Mouse (Mus musculus) ES-E14 (cell line): ENCODE results near the gene Stk40. TPM values are rescaled to one million over a fixed set of nuclear protein-coding genes. Genes with fewer than 3 reads are reported as not detected.

Experiments used
- DNase-seq: peaks from one replicate; pipeline ENCODE4 v3.0.0-alpha.2; 2013; ENCODE audit warnings: low read depth, low spot score
- H3K27ac ChIP-seq: 2 replicates; pipeline ENCODE4 v1.5.1; 2012; ENCODE audit warnings: low read depth, mild to moderate bottlenecking, low read length, moderate library complexity, mixed read lengths; ENCODE audit not compliant: poor library complexity, insufficient read depth, severe bottlenecking
- H3K36me3 ChIP-seq: 2 replicates; pipeline ENCODE4 v1.6.1; 2012; ENCODE audit warnings: mild to moderate bottlenecking, low read length, moderate library complexity, mixed read lengths; ENCODE audit not compliant: control insufficient read depth, poor library complexity, insufficient read depth, severe bottlenecking
- H3K4me1 ChIP-seq, 2 experiments: fragments of 150-350 bp in 1 of 2; sonication (generic) in 1 of 2; 2 replicates each; pipeline ENCODE4 v1.6.1; 2012; ENCODE audit warnings: low read length in 2 of 2, mild to moderate bottlenecking in 1 of 2, mixed read lengths in 1 of 2; ENCODE audit not compliant: control insufficient read depth in 2 of 2, insufficient read depth in 2 of 2, poor library complexity in 1 of 2
- H3K4me3 ChIP-seq, 2 experiments: fragments of 150-350 bp in 1 of 2; sonication (generic) in 1 of 2; 2 replicates each; pipeline ENCODE4 v1.5.1; 2012; ENCODE audit warnings: low read length in 2 of 2, low read depth in 1 of 2, mild to moderate bottlenecking in 1 of 2, mixed read lengths in 1 of 2; ENCODE audit not compliant: insufficient read depth in 1 of 2, poor library complexity in 1 of 2, severe bottlenecking in 1 of 2
- H3K9ac ChIP-seq: 2 replicates; pipeline ENCODE4 v1.6.1; 2012; ENCODE audit warnings: low read depth, mild to moderate bottlenecking, low read length, mixed read lengths; ENCODE audit not compliant: poor library complexity, insufficient read depth, severe bottlenecking
- H3K9me3 ChIP-seq: fragments of 150-350 bp; sonication (generic); 2 replicates; pipeline ENCODE4 v1.6.1; 2012; ENCODE audit warnings: low read depth, mild to moderate bottlenecking, low read length; ENCODE audit not compliant: control insufficient read depth, insufficient read depth
- CHD2 ChIP-seq: IDR thresholded peaks from 2 replicates; pipeline ENCODE4 v1.6.1; 2014; ENCODE audit warnings: mild to moderate bottlenecking, low read depth, low read length, inconsistent platforms
- HCFC1 ChIP-seq: IDR thresholded peaks from 2 replicates; pipeline ENCODE4 v1.6.1; 2012; ENCODE audit warnings: low read length, inconsistent platforms, borderline replicate concordance; ENCODE audit not compliant: insufficient read depth
- MAFK ChIP-seq: IDR thresholded peaks from 2 replicates; pipeline ENCODE4 v1.6.1; 2014; ENCODE audit warnings: mild to moderate bottlenecking, low read depth, low read length, inconsistent platforms; ENCODE audit not compliant: insufficient read depth
- ZC3H11A ChIP-seq: IDR thresholded peaks from 2 replicates; pipeline ENCODE4 v1.6.1; 2012; ENCODE audit warnings: low read depth, mild to moderate bottlenecking, inconsistent platforms, low read length, borderline replicate concordance
- ZNF384 ChIP-seq: IDR thresholded peaks from 2 replicates; pipeline ENCODE4 v1.6.1; 2012; ENCODE audit warnings: low read depth, low read length, inconsistent platforms
- in situ Hi-C, 2 experiments: fragments of 600-800 bp; cut with MboI; formaldehyde crosslinking; loops; one replicate each; pipeline ENCODE4 v1.15.1; 2025; ENCODE audit warnings: low sequenced_read_pairs in 2 of 2, inconsistent platforms in 1 of 2; ENCODE audit not compliant: unreplicated experiment in 2 of 2
- total RNA-seq: library from RNA; depleted of rRNA; stranded (reverse); fragments of 300-350 nt; gene quantifications from 2 replicates; pipeline ENCODE4 v1.2.3, GENCODE M21; 2012

The Stk40 gene
- total RNA-seq, 1 experiment = 20.2 TPM

GRCm38 (mm10) chr4:126155183-126155582 is 51.4 kb downstream of the Stk40 start:
- H3K36me3 ChIP-seq = no peaks in the 10 kb centered on the region; the same call in 1 of the 2 replicates
- no peak overlapping the region for H3K27ac ChIP-seq
- in situ Hi-C loops = no loop called here
- peaks cover 2 to 16% of the 10 kb centered on the region in 2 experiments; a peak in 3 of 4 replicates for H3K4me1 ChIP-seq
- no peak overlapping the region for H3K4me3 ChIP-seq
- TF ChIP-seq ZC3H11A = no peak
- no peak for TF ChIP-seq MAFK
- TF ChIP-seq HCFC1 = no peak
- no peak for TF ChIP-seq ZNF384
- no peak for TF ChIP-seq CHD2
- no peak for DNase-seq
- no peak overlapping the region for H3K9ac ChIP-seq
- no peaks in the 10 kb centered on the region for H3K9me3 ChIP-seq

- H3K4me1 ChIP-seq = peaks cover 2 to 11% of the 10 kb centered on the region in 2 experiments; a peak in 3 of 4 replicates
- in situ Hi-C loops = no loop called here
- no peaks in the 10 kb centered on the region for H3K9me3 ChIP-seq
- no peak overlapping the region for H3K4me3 ChIP-seq
- H3K9ac ChIP-seq = no peak overlapping the region
- no peaks in the 10 kb centered on the region; the same call in 1 of the 2 replicates for H3K36me3 ChIP-seq
- H3K27ac ChIP-seq = no peak overlapping the region
- no peak for DNase-seq
- no peak for TF ChIP-seq ZNF384
- TF ChIP-seq MAFK = no peak
- TF ChIP-seq ZC3H11A = no peak
- TF ChIP-seq HCFC1 = no peak
- no peak for TF ChIP-seq CHD2
Observed at GRCm38 (mm10) chr4:126155869-126156268, 52.1 kb downstream of the Stk40 start.

GRCm38 (mm10) chr4:126156617-126157016 is 52.9 kb downstream of the Stk40 start:
- H3K27ac ChIP-seq = no peak overlapping the region
- no peaks in the 10 kb centered on the region; the same call in 1 of the 2 replicates for H3K36me3 ChIP-seq
- DNase-seq = peak; percentile 76
- in situ Hi-C loops = no loop called here
- TF ChIP-seq ZC3H11A = peak; percentile 7; the same call in 1 of the 2 replicates
- no peak for TF ChIP-seq CHD2
- TF ChIP-seq MAFK = no peak
- TF ChIP-seq HCFC1 = no peak
- H3K9ac ChIP-seq = no peak overlapping the region
- no peak overlapping the region for H3K4me3 ChIP-seq
- no peaks in the 10 kb centered on the region for H3K9me3 ChIP-seq
- H3K4me1 ChIP-seq = peaks cover 0 to 7% of the 10 kb centered on the region in 2 experiments; a peak in 1 of 4 replicates

- H3K4me1 ChIP-seq = peaks cover 0 to 9% of the 10 kb centered on the region in 2 experiments; a peak in 2 of 4 replicates
- H3K27ac ChIP-seq = no peak overlapping the region
- no peaks in the 10 kb centered on the region for H3K9me3 ChIP-seq
- no peaks in the 10 kb centered on the region; the same call in 1 of the 2 replicates for H3K36me3 ChIP-seq
- in situ Hi-C loops = no loop called here
- DNase-seq = no peak
- H3K4me3 ChIP-seq = no peak overlapping the region
- no peak for TF ChIP-seq ZC3H11A
- H3K9ac ChIP-seq = no peak overlapping the region
Observed at GRCm38 (mm10) chr4:126157562-126157961, 53.8 kb downstream of the Stk40 start.

- no peak overlapping the region for H3K9ac ChIP-seq
- in situ Hi-C loops = no loop called here
- no peaks in the 10 kb centered on the region for H3K36me3 ChIP-seq
- no peaks in the 10 kb centered on the region for H3K9me3 ChIP-seq
- no peak overlapping the region for H3K27ac ChIP-seq
- H3K4me1 ChIP-seq = peaks cover 0 to 12% of the 10 kb centered on the region in 2 experiments; a peak in 3 of 4 replicates
- H3K4me3 ChIP-seq = no peak overlapping the region
- TF ChIP-seq ZC3H11A (no peak), ZNF384 (no peak)
- no peak for DNase-seq
Observed at GRCm38 (mm10) chr4:126159455-126159854, 55.7 kb downstream of the Stk40 start.
